Mouse (Mus musculus) forebrain, embryonic 16.5 days (tissue): ENCODE results near the gene Trim60. TPM values are rescaled to one million over a fixed set of nuclear protein-coding genes. Genes with fewer than 3 reads are reported as not detected.

Experiments
- ATAC-seq: fragments of 200-750 bp; cut with Nextera tagmentation; 2 replicates; pipeline ENCODE4 v1.8.0; 2017; ENCODE audit warnings: mild to moderate bottlenecking, moderate library complexity
- H3K27ac ChIP-seq: fragments of 300-500 bp; sonication (generic); 2 replicates; pipeline ENCODE4 v1.5.1; 2014; ENCODE audit warnings: low read length, control low read depth
- H3K27me3 ChIP-seq: fragments of 300-500 bp; sonication (generic); replicated peaks from 2 replicates; pipeline ENCODE4 v1.6.1; 2014; ENCODE audit warnings: low read length; ENCODE audit not compliant: control insufficient read depth, insufficient read depth
- H3K36me3 ChIP-seq: fragments of 300-500 bp; sonication (generic); 2 replicates; pipeline ENCODE4 v1.6.1; 2014; ENCODE audit not compliant: control insufficient read depth, insufficient read depth
- H3K4me1 ChIP-seq: fragments of 300-500 bp; sonication (generic); replicated peaks from 2 replicates; pipeline ENCODE4 v1.6.1; 2014; ENCODE audit warnings: low read length; ENCODE audit not compliant: control insufficient read depth, insufficient read depth
- H3K4me2 ChIP-seq: fragments of 300-500 bp; sonication (generic); 2 replicates; pipeline ENCODE4 v1.6.1; 2014; ENCODE audit warnings: mild to moderate bottlenecking, low read length, control low read depth
- H3K4me3 ChIP-seq: fragments of 300-500 bp; sonication (generic); replicated peaks from 2 replicates; pipeline ENCODE4 v1.5.1; 2014; ENCODE audit warnings: mild to moderate bottlenecking, low read length, control low read depth
- H3K9ac ChIP-seq: fragments of 300-500 bp; sonication (generic); replicated peaks from 2 replicates; pipeline ENCODE4 v1.6.1; 2014; ENCODE audit warnings: low read depth, low read length, control low read depth
- H3K9me3 ChIP-seq: fragments of 300-500 bp; sonication (generic); 2 replicates; pipeline ENCODE4 v1.6.1; 2016; ENCODE audit warnings: low read length; ENCODE audit not compliant: control insufficient read depth
- WGBS: fragments of 180-500 bp; shearing (Covaris S2); extraction: QIAGEN DNeasy Blood & Tissue Kit; methylation state at CpG from one replicate; pipeline ENCODE4 v1.1.7; 2014; 5-methylcytosine and 5-hydroxymethylcytosine counted together
- polyA plus RNA-seq: library from polyadenylated mRNA; unstranded; fragments of >200 nt; fragmentation: Nextera tagmentation; extraction: Ambion mirVana; gene quantifications from 2 replicates; pipeline ENCODE4 v1.2.1, GENCODE M21; 2015

The Trim60 gene
- polyA plus RNA-seq, 1 experiment from 2014 or later = not detected

- no peak for ATAC-seq
- Histone ChIP-seq H3K9me3 (no peaks in the 10 kb centered on the region), H3K36me3 (no peaks in the 10 kb centered on the region), H3K4me3 (no peak overlapping the region), H3K9ac (no peak overlapping the region), H3K27ac (no peak overlapping the region), H3K4me2 (no peak overlapping the region), H3K27me3 (no peaks in the 10 kb centered on the region), H3K4me1 (no peaks in the 10 kb centered on the region)
- 91% methylated on average over 4 of the region's 4 CpGs for WGBS
Observed at GRCm38 (mm10) chr8:65047801-65048200, 29.4 kb upstream of the Trim60 start.

- Histone ChIP-seq H3K9ac (no peak overlapping the region), H3K4me1 (no peaks in the 10 kb centered on the region), H3K4me2 (no peak overlapping the region), H3K27ac (no peak overlapping the region), H3K36me3 (no peaks in the 10 kb centered on the region), H3K4me3 (no peak overlapping the region), H3K9me3 (no peaks in the 10 kb centered on the region), H3K27me3 (no peaks in the 10 kb centered on the region)
- WGBS = 93% methylated on average over 4 of the region's 4 CpGs
- no peak for ATAC-seq
Observed at GRCm38 (mm10) chr8:65047193-65047592, 28.8 kb upstream of the Trim60 start.

- Histone ChIP-seq H3K4me1 (no peaks in the 10 kb centered on the region), H3K9me3 (no peaks in the 10 kb centered on the region), H3K27ac (no peak overlapping the region), H3K4me3 (no peak overlapping the region), H3K9ac (no peak overlapping the region), H3K27me3 (no peaks in the 10 kb centered on the region), H3K4me2 (no peak overlapping the region), H3K36me3 (no peaks in the 10 kb centered on the region)
- 38% methylated on average over 5 of the region's 5 CpGs for WGBS
- no peak for ATAC-seq
Observed at GRCm38 (mm10) chr8:65046565-65046964, 28.2 kb upstream of the Trim60 start.

- H3K27me3 ChIP-seq = no peaks in the 10 kb centered on the region
- H3K36me3 ChIP-seq = no peaks in the 10 kb centered on the region
- peak within 1 kb of the TSS; percentile 57 for H3K4me2 ChIP-seq
- H3K9me3 ChIP-seq = no peaks in the 10 kb centered on the region
- 2% methylated on average over 8 of the region's 8 CpGs for WGBS
- ATAC-seq = peak; percentile 84
- peak within 1 kb of the TSS; percentile 26 for H3K4me3 ChIP-seq
- peaks cover 11% of the 10 kb centered on the region; the same call in 1 of the 2 replicates for H3K4me1 ChIP-seq
- no peak within 1 kb of the TSS for H3K27ac ChIP-seq
- H3K9ac ChIP-seq = no peak within 1 kb of the TSS
Observed at GRCm38 (mm10) chr8:65037117-65037533, 18.7 kb upstream of the Trim60 start, which contains the start of gene Apela. TSS of gene Apela (minus strand) at chr8:65037336.

GRCm38 (mm10) chr8:65034136-65034535 lies 15.8 kb upstream of the Trim60 start:
- H3K9ac ChIP-seq = no peak overlapping the region
- no peak for ATAC-seq
- no peaks in the 10 kb centered on the region for H3K27me3 ChIP-seq
- 26% methylated on average over 2 of the region's 2 CpGs for WGBS
- no peak overlapping the region for H3K27ac ChIP-seq
- no peaks in the 10 kb centered on the region for H3K36me3 ChIP-seq
- H3K4me2 ChIP-seq = no peak overlapping the region
- no peaks in the 10 kb centered on the region for H3K9me3 ChIP-seq
- no peak overlapping the region for H3K4me3 ChIP-seq
- H3K4me1 ChIP-seq = peaks cover 11% of the 10 kb centered on the region; the same call in 1 of the 2 replicates

GRCm38 (mm10) chr8:65033056-65033455 lies 14.7 kb upstream of the Trim60 start:
- no peak for ATAC-seq

GRCm38 (mm10) chr8:65032107-65032506 lies 13.7 kb upstream of the Trim60 start:
- no peaks in the 10 kb centered on the region for H3K27me3 ChIP-seq

More at GRCm38 (mm10) chr8:65033056-65033455, 14.7 kb upstream of the Trim60 start:
- H3K4me2 ChIP-seq = no peak overlapping the region
- no peaks in the 10 kb centered on the region for H3K9me3 ChIP-seq
- 81% methylated on average over 13 of the region's 13 CpGs for WGBS
- no peaks in the 10 kb centered on the region for H3K36me3 ChIP-seq
- no peaks in the 10 kb centered on the region for H3K27me3 ChIP-seq
- no peak overlapping the region for H3K27ac ChIP-seq
- H3K4me1 ChIP-seq = peaks cover 11% of the 10 kb centered on the region; the same call in 1 of the 2 replicates
- H3K4me3 ChIP-seq = no peak overlapping the region
- H3K9ac ChIP-seq = no peak overlapping the region

GRCm38 (mm10) chr8:65030735-65031485 lies 12.5 kb upstream of the Trim60 start:
- 79% methylated on average over 4 of the region's 4 CpGs for WGBS
- H3K4me3 ChIP-seq = no peak overlapping the region
- H3K4me2 ChIP-seq = no peak overlapping the region
- no peak for ATAC-seq
- H3K9me3 ChIP-seq = no peaks in the 10 kb centered on the region
- no peak overlapping the region for H3K27ac ChIP-seq
- H3K36me3 ChIP-seq = no peaks in the 10 kb centered on the region
- H3K9ac ChIP-seq = no peak overlapping the region
- peaks cover 6% of the 10 kb centered on the region; the same call in 1 of the 2 replicates for H3K4me1 ChIP-seq
- no peaks in the 10 kb centered on the region for H3K27me3 ChIP-seq

More at GRCm38 (mm10) chr8:65032107-65032506, 13.7 kb upstream of the Trim60 start:
- no peak for ATAC-seq
- Histone ChIP-seq H3K4me1 (peaks cover 9% of the 10 kb centered on the region; the same call in 1 of the 2 replicates), H3K9me3 (no peaks in the 10 kb centered on the region), H3K4me2 (no peak overlapping the region), H3K36me3 (no peaks in the 10 kb centered on the region), H3K27ac (no peak overlapping the region), H3K4me3 (no peak overlapping the region), H3K9ac (no peak overlapping the region)
- WGBS = 94% methylated on average over 1 of the region's 1 CpGs

- no peaks in the 10 kb centered on the region for H3K9me3 ChIP-seq
- H3K27ac ChIP-seq = no peak overlapping the region
- no peaks in the 10 kb centered on the region for H3K4me1 ChIP-seq
- H3K27me3 ChIP-seq = no peaks in the 10 kb centered on the region
- no peaks in the 10 kb centered on the region for H3K36me3 ChIP-seq
- no peak overlapping the region for H3K4me2 ChIP-seq
- H3K4me3 ChIP-seq = no peak overlapping the region
- ATAC-seq = no peak
- WGBS = 83% methylated on average over 4 of the region's 4 CpGs
- H3K9ac ChIP-seq = no peak overlapping the region
Observed at GRCm38 (mm10) chr8:65029776-65030175, 11.4 kb upstream of the Trim60 start.
